In the genomic region with DNA sequence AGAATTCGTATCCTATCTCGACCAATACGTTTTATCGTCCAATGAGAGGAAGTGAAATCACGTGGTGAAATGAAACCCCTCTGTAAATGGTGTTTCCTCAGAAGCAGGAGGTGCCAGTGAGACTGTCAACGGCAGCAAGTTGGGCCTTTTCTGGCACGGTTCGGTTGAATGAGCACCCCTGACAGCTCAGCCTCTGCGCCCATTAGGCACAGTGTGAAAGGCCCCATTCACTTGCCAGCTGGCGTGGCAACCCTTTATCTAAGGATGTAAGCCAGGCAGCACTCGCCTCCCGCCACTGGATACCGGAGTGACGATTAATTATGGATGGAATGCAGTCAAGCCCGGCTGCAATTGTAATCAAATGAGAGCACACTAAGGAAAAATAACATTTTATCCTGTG, we compare ENCODE assay signal across 7 mouse cellular contexts.
DNase-seq lines count a peak whose midpoint lies in the region; ATAC-seq lines count a peak whose summit lies in the region.

No protein-coding gene starts in this region.

- H3K27ac ChIP-seq in embryonic facial prominence, embryonic 14.5 days (replicated peaks; ENCODE audit: low read depth, low read length) = no peak overlapping the region
- H3K27ac ChIP-seq in heart, embryonic 12.5 days (ENCODE audit: poor library complexity, severe bottlenecking) = no peak overlapping the region
- no peak overlapping the region for H3K27ac ChIP-seq in kidney, embryonic 16.5 days (ENCODE audit: low read length)
- H3K27ac ChIP-seq in midbrain, embryonic 14.5 days (replicated peaks; ENCODE audit: low read depth, low read length) = peak overlapping the region; percentile 71

- ATAC-seq in embryonic facial prominence, embryonic 14.5 days (ENCODE audit: low read depth) = peak; percentile 55; the same call in 1 of the 2 replicates
- ATAC-seq in heart, embryonic 12.5 days (ENCODE audit: insufficient number of reproducible peaks, low FRiP score) = no peak; the same call in 1 of the 2 replicates
- ATAC-seq in kidney, embryonic 16.5 days (ENCODE audit: low FRiP score, low TSS enrichment) = peak; percentile 68; the same call in 1 of the 2 replicates
- ATAC-seq in midbrain, embryonic 14.5 days (ENCODE audit: low FRiP score, low TSS enrichment) = peak; percentile 92

- peaks cover 7% of the 10 kb centered on the region for H3K4me1 ChIP-seq in embryonic facial prominence, embryonic 14.5 days (ENCODE audit: control insufficient read depth, insufficient read depth, low read length)
- H3K4me1 ChIP-seq in heart, embryonic 12.5 days (replicated peaks) = peaks cover 7% of the 10 kb centered on the region
- H3K4me1 ChIP-seq in kidney, embryonic 16.5 days (ENCODE audit: insufficient read depth, low read length) = peaks cover 4% of the 10 kb centered on the region; the same call in 1 of the 2 replicates
- 0 out of 2 replicates have a peak, but pooled peaks cover 11% of the 10 kb centered on the region for H3K4me1 ChIP-seq in midbrain, embryonic 14.5 days (ENCODE audit: control insufficient read depth, insufficient read depth, low read length)

- H3K9ac ChIP-seq in embryonic facial prominence, embryonic 14.5 days (ENCODE audit: low read depth, low read length) = no peak overlapping the region
- peak overlapping the region; percentile 41; the same call in 1 of the 2 replicates for H3K9ac ChIP-seq in heart, embryonic 12.5 days
- no peak overlapping the region for H3K9ac ChIP-seq in kidney, embryonic 16.5 days (replicated peaks; ENCODE audit: low read length)
- peak overlapping the region; percentile 46; the same call in 1 of the 2 replicates for H3K9ac ChIP-seq in midbrain, embryonic 14.5 days (replicated peaks; ENCODE audit: low read length)

- H3K9me3 ChIP-seq in embryonic facial prominence, embryonic 14.5 days (ENCODE audit: control insufficient read depth, low read length) = no peaks in the 10 kb centered on the region
- 0 out of 2 replicates have a peak, but pooled peaks cover 5% of the 10 kb centered on the region for H3K9me3 ChIP-seq in heart, embryonic 12.5 days (replicated peaks)
- no peaks in the 10 kb centered on the region for H3K9me3 ChIP-seq in kidney, embryonic 16.5 days (ENCODE audit: low read length)
- no peaks in the 10 kb centered on the region for H3K9me3 ChIP-seq in midbrain, embryonic 14.5 days (ENCODE audit: control insufficient read depth, low read length)

- no peaks in the 10 kb centered on the region for H3K36me3 ChIP-seq in embryonic facial prominence, embryonic 14.5 days (ENCODE audit: control insufficient read depth, insufficient read depth, low read length)
- no peaks in the 10 kb centered on the region for H3K36me3 ChIP-seq in heart, embryonic 12.5 days
- H3K36me3 ChIP-seq in kidney, embryonic 16.5 days (ENCODE audit: insufficient read depth, low read length) = no peaks in the 10 kb centered on the region
- H3K36me3 ChIP-seq in midbrain, embryonic 14.5 days (ENCODE audit: control insufficient read depth, insufficient read depth, low read length) = no peaks in the 10 kb centered on the region

- H3K4me3 ChIP-seq in embryonic facial prominence, embryonic 14.5 days (ENCODE audit: low read depth, low read length) = no peak overlapping the region
- H3K4me3 ChIP-seq in heart, embryonic 12.5 days = peak overlapping the region; percentile 26; the same call in 1 of the 2 replicates
- no peak overlapping the region for H3K4me3 ChIP-seq in kidney, embryonic 16.5 days (ENCODE audit: low read length)
- H3K4me3 ChIP-seq in midbrain, embryonic 14.5 days (replicated peaks; ENCODE audit: low read depth, low read length) = peak overlapping the region; percentile 27

- no peaks in the 10 kb centered on the region for H3K27me3 ChIP-seq in embryonic facial prominence, embryonic 14.5 days (replicated peaks; ENCODE audit: control insufficient read depth, insufficient read depth, low read length)
- no peaks in the 10 kb centered on the region for H3K27me3 ChIP-seq in heart, embryonic 12.5 days (replicated peaks)
- no peaks in the 10 kb centered on the region for H3K27me3 ChIP-seq in kidney, embryonic 16.5 days (ENCODE audit: insufficient read depth, low read length)
- H3K27me3 ChIP-seq in midbrain, embryonic 14.5 days (ENCODE audit: control insufficient read depth, insufficient read depth, low read length) = no peaks in the 10 kb centered on the region

- peak; percentile 47 to 48 for DNase-seq in cerebellum, adult 18-20 months
- DNase-seq in embryonic facial prominence, embryonic 14.5 days (ENCODE audit: low spot score) = peak; percentile 62
- DNase-seq in midbrain, embryonic 14.5 days = peak; percentile 86
- no peak for DNase-seq in spleen, adult 12 weeks (ENCODE audit: low spot score)
- DNase-seq in urinary bladder, postnatal 14 days (ENCODE audit: low spot score) = no peak

- no peak overlapping the region for H3K4me2 ChIP-seq in embryonic facial prominence, embryonic 14.5 days (ENCODE audit: low read depth, low read length)
- peak overlapping the region; percentile 59 for H3K4me2 ChIP-seq in heart, embryonic 12.5 days
- no peak overlapping the region for H3K4me2 ChIP-seq in kidney, embryonic 16.5 days (replicated peaks; ENCODE audit: low read depth, low read length)
- H3K4me2 ChIP-seq in midbrain, embryonic 14.5 days (ENCODE audit: low read length) = peak overlapping the region; percentile 56

- 53% methylated on average over 15 of the region's 15 CpGs for WGBS in embryonic facial prominence, embryonic 14.5 days
- 31% methylated on average over 15 of the region's 15 CpGs for WGBS in heart, embryonic 12.5 days
- 53% methylated on average over 15 of the region's 15 CpGs for WGBS in kidney, embryonic 16.5 days
- WGBS in midbrain, embryonic 14.5 days = 3% methylated on average over 15 of the region's 15 CpGs

Comparison
In these comparisons a context has a peak if more than half of its experiments do, and no peak if none do; other contexts are left out.
1. DNase-seq: peak in cerebellum, adult 18-20 months (2 of 2), embryonic facial prominence, embryonic 14.5 days (single experiment) and midbrain, embryonic 14.5 days (single experiment); none in spleen, adult 12 weeks (single experiment) and urinary bladder, postnatal 14 days (single experiment).
2. H3K4me2 ChIP-seq: peak in heart, embryonic 12.5 days (single experiment) and midbrain, embryonic 14.5 days (single experiment); none in embryonic facial prominence, embryonic 14.5 days (single experiment) and kidney, embryonic 16.5 days (single experiment).
3. H3K4me3 ChIP-seq: peak in heart, embryonic 12.5 days (single experiment) and midbrain, embryonic 14.5 days (single experiment); none in embryonic facial prominence, embryonic 14.5 days (single experiment) and kidney, embryonic 16.5 days (single experiment).
4. H3K9ac ChIP-seq: peak in heart, embryonic 12.5 days (single experiment) and midbrain, embryonic 14.5 days (single experiment); none in embryonic facial prominence, embryonic 14.5 days (single experiment) and kidney, embryonic 16.5 days (single experiment).